Mouse (Mus musculus): ENCODE results near the gene Nudt16l1. TPM values are rescaled to one million over a fixed set of nuclear protein-coding genes. Genes with fewer than 3 reads are reported as not detected.

Gene Nudt16l1
- total and polyA plus RNA-seq, 2 experiments: 12.2 to 57.0 TPM

GRCm38 (mm10) chr16:4971626-4972025 lies 33.1 kb downstream of the Nudt16l1 start:
- no peaks in the 10 kb centered on the region for H3K36me3 ChIP-seq (ENCODE audit: control insufficient read depth, insufficient read depth, low read length)
- no peak overlapping the region for H3K4me3 ChIP-seq (ENCODE audit: insufficient read depth, low read depth, low read length)
- no peak overlapping the region for H3K27ac ChIP-seq (replicated peaks; ENCODE audit: insufficient read depth, low read depth, low read length)
- H3K9ac ChIP-seq (ENCODE audit: low read depth, low read length): no peak overlapping the region
- WGBS: 74% methylated on average over 4 of the region's 4 CpGs
- H3K27me3 ChIP-seq (ENCODE audit: control insufficient read depth, insufficient read depth, low read length): no peaks in the 10 kb centered on the region
- no peaks in the 10 kb centered on the region for H3K4me1 ChIP-seq (ENCODE audit: control insufficient read depth, insufficient read depth, low read length)
- no peak for DNase-seq (ENCODE audit: extremely low read depth, low read depth, low spot score)
- TF ChIP-seq POLR2A (IDR thresholded peaks at IDR 0.05; ENCODE audit: extremely low read depth, insufficient read depth, low read length): no peak
- TF ChIP-seq CTCF (IDR thresholded peaks at IDR 0.05; ENCODE audit: low read depth, low read length): no peak
- no peaks in the 10 kb centered on the region for H3K79me2 ChIP-seq (ENCODE audit: control insufficient read depth, insufficient read depth, low read length)

GRCm38 (mm10) chr16:4974521-4974920 lies 36.0 kb downstream of the Nudt16l1 start:
- no peaks in the 10 kb centered on the region for H3K4me1 ChIP-seq (ENCODE audit: control insufficient read depth, insufficient read depth, low read length)
- H3K27me3 ChIP-seq (ENCODE audit: control insufficient read depth, insufficient read depth, low read length): no peaks in the 10 kb centered on the region
- WGBS: 92% methylated on average over 5 of the region's 5 CpGs
- H3K9ac ChIP-seq (ENCODE audit: low read depth, low read length): no peak overlapping the region
- no peak overlapping the region for H3K4me3 ChIP-seq (ENCODE audit: insufficient read depth, low read depth, low read length)
- TF ChIP-seq CTCF (IDR thresholded peaks at IDR 0.05; ENCODE audit: low read depth, low read length) (no peak), POLR2A (IDR thresholded peaks at IDR 0.05; ENCODE audit: extremely low read depth, insufficient read depth, low read length) (no peak)
- no peaks in the 10 kb centered on the region for H3K36me3 ChIP-seq (ENCODE audit: control insufficient read depth, insufficient read depth, low read length)
- H3K27ac ChIP-seq (replicated peaks; ENCODE audit: insufficient read depth, low read depth, low read length): no peak overlapping the region
- no peaks in the 10 kb centered on the region for H3K79me2 ChIP-seq (ENCODE audit: control insufficient read depth, insufficient read depth, low read length)
- no peak for DNase-seq (ENCODE audit: extremely low read depth, low read depth, low spot score)

DNA sequence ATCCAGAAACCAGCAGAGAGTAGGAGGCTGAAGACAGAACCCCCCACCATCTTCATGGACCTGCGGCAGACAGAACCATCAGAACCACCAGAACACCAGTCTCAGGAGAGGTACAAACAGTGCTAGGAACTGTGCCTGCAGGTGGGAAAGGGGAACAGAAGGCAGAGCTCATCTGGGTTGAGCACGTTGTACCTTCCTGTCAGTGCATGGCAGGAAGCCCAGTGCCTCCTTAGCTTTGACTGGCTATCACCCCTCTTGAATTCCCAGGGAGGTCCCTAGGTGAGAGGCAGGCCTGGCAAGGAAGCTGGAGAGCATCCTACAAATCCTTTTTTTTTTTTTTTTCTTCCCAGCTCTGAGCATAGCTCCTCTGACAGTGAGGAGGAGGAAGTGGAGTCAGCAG lies 37.6 kb downstream of the Nudt16l1 start:
- H3K36me3 ChIP-seq (ENCODE audit: control insufficient read depth, insufficient read depth, low read length): no peaks in the 10 kb centered on the region
- no peaks in the 10 kb centered on the region for H3K27me3 ChIP-seq (ENCODE audit: control insufficient read depth, insufficient read depth, low read length)
- WGBS: 64% methylated on average over 2 of the region's 2 CpGs
- no peaks in the 10 kb centered on the region for H3K79me2 ChIP-seq (ENCODE audit: control insufficient read depth, insufficient read depth, low read length)
- DNase-seq (ENCODE audit: extremely low read depth, low read depth, low spot score): no peak
- H3K4me1 ChIP-seq (ENCODE audit: control insufficient read depth, insufficient read depth, low read length): no peaks in the 10 kb centered on the region
- no peak overlapping the region for H3K27ac ChIP-seq (replicated peaks; ENCODE audit: insufficient read depth, low read depth, low read length)
- no peak overlapping the region for H3K9ac ChIP-seq (ENCODE audit: low read depth, low read length)
- H3K4me3 ChIP-seq (ENCODE audit: insufficient read depth, low read depth, low read length): no peak overlapping the region
- TF ChIP-seq CTCF (IDR thresholded peaks at IDR 0.05; ENCODE audit: low read depth, low read length): no peak
- TF ChIP-seq POLR2A (IDR thresholded peaks at IDR 0.05; ENCODE audit: extremely low read depth, insufficient read depth, low read length): no peak

DNA sequence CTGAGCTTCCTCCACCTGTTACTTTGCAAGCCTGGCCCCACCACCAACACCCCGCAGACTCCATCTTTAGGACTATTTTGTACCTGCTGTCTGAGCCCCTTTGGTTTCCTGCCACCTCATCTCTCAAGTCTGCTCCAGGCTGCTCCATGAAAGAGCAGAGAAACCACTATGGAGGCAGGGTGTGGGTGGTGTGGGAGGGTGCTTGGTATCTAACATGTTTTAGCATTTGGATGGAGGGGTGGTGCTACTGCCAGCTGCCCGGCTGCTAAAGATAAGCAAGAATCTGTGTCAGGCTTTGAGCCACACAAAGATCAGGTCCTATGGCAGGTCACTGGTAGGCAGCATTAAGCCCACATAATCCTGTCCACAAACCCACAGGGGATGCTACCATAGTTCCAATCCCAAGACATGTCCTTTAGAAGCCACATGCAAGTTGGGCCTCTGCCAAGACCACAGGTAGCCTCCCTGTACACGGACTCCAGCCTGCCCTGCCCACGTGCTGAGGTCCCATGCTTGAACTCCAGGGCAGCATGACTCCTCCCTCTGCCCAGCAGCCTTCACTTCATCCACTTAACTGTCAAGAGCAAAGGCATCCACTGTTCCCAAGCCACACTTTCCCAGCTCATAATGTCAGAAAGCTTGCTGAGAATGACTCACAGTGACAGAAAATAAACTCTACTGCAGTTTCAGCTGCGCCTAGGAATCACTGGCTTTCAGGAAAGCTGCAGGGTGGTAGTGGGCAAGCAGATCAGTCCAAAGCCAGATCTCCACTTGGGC lies 39.9 kb downstream of the Nudt16l1 start:
- no peaks in the 10 kb centered on the region for H3K36me3 ChIP-seq (ENCODE audit: control insufficient read depth, insufficient read depth, low read length)
- no peaks in the 10 kb centered on the region for H3K79me2 ChIP-seq (ENCODE audit: control insufficient read depth, insufficient read depth, low read length)
- no peaks in the 10 kb centered on the region for H3K4me1 ChIP-seq (ENCODE audit: control insufficient read depth, insufficient read depth, low read length)
- peak; percentile 17 for DNase-seq (ENCODE audit: extremely low read depth, low read depth, low spot score)
- H3K27me3 ChIP-seq (ENCODE audit: control insufficient read depth, insufficient read depth, low read length): no peaks in the 10 kb centered on the region
- WGBS: 48% methylated on average over 5 of the region's 5 CpGs
- TF ChIP-seq POLR2A (IDR thresholded peaks at IDR 0.05; ENCODE audit: extremely low read depth, insufficient read depth, low read length): no peak
- TF ChIP-seq CTCF (IDR thresholded peaks at IDR 0.05; ENCODE audit: low read depth, low read length): no peak
- H3K4me3 ChIP-seq (ENCODE audit: insufficient read depth, low read depth, low read length): no peak overlapping the region
- no peak overlapping the region for H3K9ac ChIP-seq (ENCODE audit: low read depth, low read length)
- no peak overlapping the region for H3K27ac ChIP-seq (replicated peaks; ENCODE audit: insufficient read depth, low read depth, low read length)

- no peaks in the 10 kb centered on the region for H3K36me3 ChIP-seq (ENCODE audit: control insufficient read depth, insufficient read depth, low read length)
- WGBS: 72% methylated on average over 4 of the region's 4 CpGs
These were observed 41.3 kb downstream of the Nudt16l1 start for GRCm38 (mm10) chr16:4979755-4980380.

DNA sequence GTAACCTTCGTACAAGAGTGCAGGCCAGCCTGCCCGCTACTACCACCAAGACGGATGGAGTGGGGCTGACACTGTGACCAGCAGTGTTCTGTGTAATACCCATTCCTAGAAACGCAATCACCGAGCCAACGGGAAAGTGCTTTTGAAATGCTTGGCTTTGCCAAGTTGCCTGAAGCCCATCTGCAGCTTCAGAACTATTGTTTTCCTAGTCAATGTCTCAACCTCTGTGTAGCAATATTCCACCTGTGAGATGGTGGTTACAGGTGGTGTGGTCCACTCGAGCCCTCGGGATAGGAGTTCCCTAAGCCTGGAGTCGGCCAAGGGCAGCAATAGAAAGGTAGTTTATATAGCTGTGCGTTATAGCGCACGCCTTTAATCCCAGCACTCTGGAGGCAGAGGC lies 46.2 kb downstream of the Nudt16l1 start:
- Histone ChIP-seq H3K4me3 (ENCODE audit: insufficient read depth, low read depth, low read length) (no peak overlapping the region), H3K9ac (ENCODE audit: low read depth, low read length) (no peak overlapping the region), H3K36me3 (ENCODE audit: control insufficient read depth, insufficient read depth, low read length) (no peaks in the 10 kb centered on the region), H3K27me3 (ENCODE audit: control insufficient read depth, insufficient read depth, low read length) (no peaks in the 10 kb centered on the region), H3K4me1 (ENCODE audit: control insufficient read depth, insufficient read depth, low read length) (no peaks in the 10 kb centered on the region), H3K27ac (replicated peaks; ENCODE audit: insufficient read depth, low read depth, low read length) (no peak overlapping the region), H3K79me2 (ENCODE audit: control insufficient read depth, insufficient read depth, low read length) (no peaks in the 10 kb centered on the region)
- WGBS: 82% methylated on average over 12 of the region's 12 CpGs
- TF ChIP-seq CTCF (IDR thresholded peaks at IDR 0.05; ENCODE audit: low read depth, low read length) (no peak), POLR2A (IDR thresholded peaks at IDR 0.05; ENCODE audit: extremely low read depth, insufficient read depth, low read length) (no peak)
- no peak for DNase-seq (ENCODE audit: extremely low read depth, low read depth, low spot score)

More at GRCm38 (mm10) chr16:4979755-4980380, 41.3 kb downstream of the Nudt16l1 start:
- Histone ChIP-seq H3K27ac (replicated peaks; ENCODE audit: insufficient read depth, low read depth, low read length) (no peak overlapping the region), H3K4me1 (ENCODE audit: control insufficient read depth, insufficient read depth, low read length) (no peaks in the 10 kb centered on the region), H3K9ac (ENCODE audit: low read depth, low read length) (no peak overlapping the region), H3K79me2 (ENCODE audit: control insufficient read depth, insufficient read depth, low read length) (no peaks in the 10 kb centered on the region), H3K4me3 (ENCODE audit: insufficient read depth, low read depth, low read length) (no peak overlapping the region), H3K27me3 (ENCODE audit: control insufficient read depth, insufficient read depth, low read length) (no peaks in the 10 kb centered on the region)
- TF ChIP-seq CTCF (IDR thresholded peaks at IDR 0.05; ENCODE audit: low read depth, low read length) (peak; percentile 79), POLR2A (IDR thresholded peaks at IDR 0.05; ENCODE audit: extremely low read depth, insufficient read depth, low read length) (no peak)
- peak; percentile 34 for DNase-seq (ENCODE audit: extremely low read depth, low read depth, low spot score)

Other genes starting within 250 kb of the Nudt16l1 start
- 10.0 and 11.2 TPM in 2 replicates for gene Nmral1, start 219.4 kb upstream of the Nudt16l1 start, total RNA-seq (2014; rRNA removed)
- 4.8 and 7.8 TPM in 2 replicates for gene Nmral1, start 219.4 kb upstream of the Nudt16l1 start, polyA plus RNA-seq (2012; rRNA removed)
- gene Hmox2, start 212.4 kb upstream of the Nudt16l1 start, total RNA-seq (2014; rRNA removed): 40.7 and 52.9 TPM in 2 replicates
- 25.4 and 28.3 TPM in 2 replicates for gene Hmox2, start 212.4 kb upstream of the Nudt16l1 start, polyA plus RNA-seq (2012; rRNA removed)
- gene Cdip1, start 148.5 kb upstream of the Nudt16l1 start, total RNA-seq (2014; rRNA removed): 46.2 and 47.4 TPM in 2 replicates
- 101 and 116 TPM in 2 replicates for gene Cdip1, start 148.5 kb upstream of the Nudt16l1 start, polyA plus RNA-seq (2012; rRNA removed)
- gene 4930562C15Rik, start 103.3 kb upstream of the Nudt16l1 start, total RNA-seq (2014; rRNA removed): not detected in 2 replicates
- gene 4930562C15Rik, start 103.3 kb upstream of the Nudt16l1 start, polyA plus RNA-seq (2012; rRNA removed): not detected in 2 replicates
- gene Ubald1, start 58.4 kb upstream of the Nudt16l1 start, total RNA-seq (2014; rRNA removed): 4.0 and 7.1 TPM in 2 replicates
- 13.6 and 15.5 TPM in 2 replicates for gene Ubald1, start 58.4 kb upstream of the Nudt16l1 start, polyA plus RNA-seq (2012; rRNA removed)
- 28.2 and 42.8 TPM in 2 replicates for gene Mgrn1, start 52.5 kb upstream of the Nudt16l1 start, total RNA-seq (2014; rRNA removed)
- gene Mgrn1, start 52.5 kb upstream of the Nudt16l1 start, polyA plus RNA-seq (2012; rRNA removed): 59.0 and 71.0 TPM in 2 replicates
- gene Anks3, start 25.4 kb downstream of the Nudt16l1 start, total RNA-seq (2014; rRNA removed): 11.3 and 14.2 TPM in 2 replicates
- 16.8 and 22.3 TPM in 2 replicates for gene Anks3, start 25.4 kb downstream of the Nudt16l1 start, polyA plus RNA-seq (2012; rRNA removed)
- gene Sept12, start 59.1 kb downstream of the Nudt16l1 start, total RNA-seq (2014; rRNA removed): not detected in 2 replicates
- not detected in 2 replicates for gene Sept12, start 59.1 kb downstream of the Nudt16l1 start, polyA plus RNA-seq (2012; rRNA removed)
- 3.6 and 14.6 TPM in 2 replicates for gene Smim22, start 68.5 kb downstream of the Nudt16l1 start, total RNA-seq (2014; rRNA removed)
- gene Smim22, start 68.5 kb downstream of the Nudt16l1 start, polyA plus RNA-seq (2012; rRNA removed): 13.9 and 35.5 TPM in 2 replicates
- 5.2 and 7.5 TPM in 2 replicates for gene Rogdi, start 74.8 kb downstream of the Nudt16l1 start, total RNA-seq (2014; rRNA removed)
- 29.9 and 53.7 TPM in 2 replicates for gene Rogdi, start 74.8 kb downstream of the Nudt16l1 start, polyA plus RNA-seq (2012; rRNA removed)
- 48.5 and 50.3 TPM in 2 replicates for gene Glyr1, start 111.1 kb downstream of the Nudt16l1 start, total RNA-seq (2014; rRNA removed)
- 42.8 and 48.6 TPM in 2 replicates for gene Glyr1, start 111.1 kb downstream of the Nudt16l1 start, polyA plus RNA-seq (2012; rRNA removed)
- 11.5 and 15.6 TPM in 2 replicates for gene Ubn1, start 111.3 kb downstream of the Nudt16l1 start, total RNA-seq (2014; rRNA removed)
- 12.1 and 15.6 TPM in 2 replicates for gene Ubn1, start 111.3 kb downstream of the Nudt16l1 start, polyA plus RNA-seq (2012; rRNA removed)
- gene Ppl, start 193.7 kb downstream of the Nudt16l1 start, total RNA-seq (2014; rRNA removed): 9.4 and 10.2 TPM in 2 replicates
- gene Ppl, start 193.7 kb downstream of the Nudt16l1 start, polyA plus RNA-seq (2012; rRNA removed): 3.3 and 3.6 TPM in 2 replicates
- 0.09 and 0.13 TPM in 2 replicates for gene Sec14l5, start 208.3 kb downstream of the Nudt16l1 start, total RNA-seq (2014; rRNA removed)
- gene Sec14l5, start 208.3 kb downstream of the Nudt16l1 start, polyA plus RNA-seq (2012; rRNA removed): 0.01 and 0.02 TPM in 2 replicates

Measured in liver, adult 2 months (tissue).